Mouse (Mus musculus): Measurements from ENCODE around the gene Ppp1r1b. TPM values are rescaled to one million over a fixed set of nuclear protein-coding genes. Genes with fewer than 3 reads are reported as not detected.

Gene Ppp1r1b
- polyA plus RNA-seq, 1 experiment from 2014 or later, result 60.9 TPM

DNA sequence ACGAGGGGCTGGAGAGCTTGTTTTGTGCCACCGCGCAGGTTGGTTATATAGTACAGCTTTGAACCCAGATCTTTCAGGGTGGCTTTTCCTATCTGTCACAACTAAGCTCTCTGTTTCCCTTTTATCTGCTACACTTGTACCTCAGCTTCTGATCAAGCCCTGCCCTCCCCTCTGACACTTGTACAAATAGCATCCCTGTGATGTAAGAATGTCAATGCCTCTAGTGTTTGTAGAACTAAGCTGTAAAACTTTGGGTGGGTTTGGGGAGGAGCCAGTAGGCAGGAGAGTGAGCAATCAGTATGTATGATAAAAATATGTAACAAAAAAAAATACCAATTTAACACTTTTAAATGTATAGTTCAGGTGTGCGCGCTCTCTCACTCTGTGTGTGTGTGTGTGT lies 16.2 kb downstream of the Ppp1r1b start:
- Histone ChIP-seq H3K4me1 (replicated peaks) (peaks cover 66% of the 10 kb centered on the region), H3K27me3 (no peaks in the 10 kb centered on the region), H3K27ac (no peak overlapping the region), H3K9ac (no peak overlapping the region), H3K4me3 (no peak overlapping the region), H3K9me3 (replicated peaks) (no peaks in the 10 kb centered on the region), H3K36me3 (no peaks in the 10 kb centered on the region), H3K4me2 (no peak overlapping the region)
- WGBS, result 84% methylated on average over 5 of the region's 5 CpGs
- no peak for ATAC-seq (replicated peaks; ENCODE audit: insufficient number of reproducible peaks, insufficient read depth, low FRiP score, low read depth)

DNA sequence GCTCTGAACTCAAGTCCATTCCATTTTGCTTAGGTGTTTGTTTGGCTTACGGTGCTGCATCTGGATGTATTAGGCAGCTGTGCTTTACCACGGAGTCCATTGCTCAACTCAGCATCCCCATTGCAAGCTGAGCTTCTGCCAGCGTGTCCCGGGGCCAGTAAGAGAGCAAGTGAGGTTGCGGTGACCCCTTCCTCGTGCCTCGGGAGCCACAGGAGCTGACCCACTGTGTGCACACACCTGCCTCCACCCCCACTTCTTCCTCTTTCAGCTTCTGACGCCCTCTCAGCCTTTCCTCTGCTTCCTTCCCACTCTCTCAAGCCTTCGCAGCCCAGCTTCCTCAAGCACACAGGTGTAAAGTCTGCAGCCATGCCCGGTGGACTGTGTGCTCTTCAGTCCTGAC lies 18.1 kb downstream of the Ppp1r1b start:
- Histone ChIP-seq H3K4me3 (no peak overlapping the region), H3K27ac (peak overlapping the region; percentile 88), H3K4me2 (no peak overlapping the region), H3K9ac (no peak overlapping the region), H3K36me3 (no peaks in the 10 kb centered on the region), H3K27me3 (no peaks in the 10 kb centered on the region), H3K4me1 (replicated peaks) (peaks cover 58% of the 10 kb centered on the region), H3K9me3 (replicated peaks) (no peaks in the 10 kb centered on the region)
- WGBS, result 68% methylated on average over 10 of the region's 10 CpGs
- no peak for ATAC-seq (replicated peaks; ENCODE audit: insufficient number of reproducible peaks, insufficient read depth, low FRiP score, low read depth)

- Histone ChIP-seq H3K9ac (no peak overlapping the region), H3K4me2 (peak overlapping the region; percentile 33)
Measured at GRCm38 (mm10) chr11:98367171-98367862, 19.1 kb downstream of the Ppp1r1b start.

GRCm38 (mm10) chr11:98367863-98368186 lies 19.6 kb downstream of the Ppp1r1b start:
- no peak; the same call in 1 of the 2 replicates for ATAC-seq (replicated peaks; ENCODE audit: insufficient number of reproducible peaks, insufficient read depth, low FRiP score, low read depth)
- 51% methylated on average over 7 of the region's 7 CpGs for WGBS
- peak overlapping the region; percentile 88 for H3K27ac ChIP-seq

More at GRCm38 (mm10) chr11:98367171-98367862, 19.1 kb downstream of the Ppp1r1b start:
- Histone ChIP-seq H3K4me1 (replicated peaks) (peaks cover 59% of the 10 kb centered on the region), H3K36me3 (no peaks in the 10 kb centered on the region), H3K27ac (peak overlapping the region; percentile 88), H3K27me3 (no peaks in the 10 kb centered on the region), H3K4me3 (no peak overlapping the region), H3K9me3 (replicated peaks) (no peaks in the 10 kb centered on the region)
- ATAC-seq (replicated peaks; ENCODE audit: insufficient number of reproducible peaks, insufficient read depth, low FRiP score, low read depth), result peak; percentile 9; the same call in 1 of the 2 replicates
- 44% methylated on average over 10 of the region's 10 CpGs for WGBS

GRCm38 (mm10) chr11:98369337-98369736 lies 21.1 kb downstream of the Ppp1r1b start:
- Histone ChIP-seq H3K36me3 (no peaks in the 10 kb centered on the region), H3K4me3 (no peak overlapping the region), H3K9me3 (replicated peaks) (no peaks in the 10 kb centered on the region), H3K4me1 (replicated peaks) (peaks cover 74% of the 10 kb centered on the region), H3K27me3 (no peaks in the 10 kb centered on the region), H3K27ac (no peak overlapping the region), H3K9ac (no peak overlapping the region), H3K4me2 (no peak overlapping the region)
- no peak for ATAC-seq (replicated peaks; ENCODE audit: insufficient number of reproducible peaks, insufficient read depth, low FRiP score, low read depth)
- 59% methylated on average over 6 of the region's 6 CpGs for WGBS

More at GRCm38 (mm10) chr11:98367863-98368186, 19.6 kb downstream of the Ppp1r1b start:
- no peaks in the 10 kb centered on the region for H3K9me3 ChIP-seq (replicated peaks)
- no peak overlapping the region for H3K9ac ChIP-seq
- peak overlapping the region; percentile 33; the same call in 1 of the 2 replicates for H3K4me2 ChIP-seq
- H3K4me1 ChIP-seq (replicated peaks), result peaks cover 64% of the 10 kb centered on the region
- no peak overlapping the region for H3K4me3 ChIP-seq
- H3K27me3 ChIP-seq, result no peaks in the 10 kb centered on the region
- no peaks in the 10 kb centered on the region for H3K36me3 ChIP-seq

DNA sequence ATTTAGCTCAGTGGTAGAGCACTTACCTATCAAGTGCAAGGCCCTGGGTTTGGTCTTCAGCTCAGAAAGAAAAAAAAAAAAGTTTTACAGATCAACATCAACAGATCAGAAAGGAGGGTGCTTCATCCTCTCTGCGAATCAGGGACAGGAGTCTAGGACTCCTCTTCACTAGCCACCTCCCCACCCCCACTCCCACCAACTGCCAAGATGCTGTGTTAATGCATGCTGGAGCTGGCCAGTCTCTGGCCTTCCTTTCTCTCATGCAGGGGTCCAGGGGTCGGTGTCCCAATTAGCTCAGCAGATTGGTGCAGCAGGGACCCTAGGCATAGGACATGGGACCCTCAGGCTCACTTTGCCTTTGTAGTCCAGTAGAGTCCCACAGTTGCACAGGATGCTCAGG lies 22.4 kb downstream of the Ppp1r1b start:
- Histone ChIP-seq H3K27me3 (no peaks in the 10 kb centered on the region), H3K4me3 (no peak overlapping the region), H3K4me1 (replicated peaks) (peaks cover 85% of the 10 kb centered on the region), H3K9me3 (replicated peaks) (no peaks in the 10 kb centered on the region), H3K27ac (no peak overlapping the region), H3K9ac (no peak overlapping the region), H3K36me3 (peaks cover 9% of the 10 kb centered on the region; the same call in 1 of the 2 replicates), H3K4me2 (no peak overlapping the region)
- 91% methylated on average over 2 of the region's 2 CpGs for WGBS
- ATAC-seq (replicated peaks; ENCODE audit: insufficient number of reproducible peaks, insufficient read depth, low FRiP score, low read depth), result no peak

- Histone ChIP-seq H3K27me3 (no peaks in the 10 kb centered on the region), H3K9ac (peak overlapping the region; percentile 28; the same call in 1 of the 2 replicates), H3K27ac (no peak overlapping the region), H3K4me2 (no peak overlapping the region), H3K4me1 (replicated peaks) (peaks cover 84% of the 10 kb centered on the region), H3K36me3 (peaks cover 11% of the 10 kb centered on the region; the same call in 1 of the 2 replicates), H3K9me3 (replicated peaks) (no peaks in the 10 kb centered on the region), H3K4me3 (no peak overlapping the region)
- no peak for ATAC-seq (replicated peaks; ENCODE audit: insufficient number of reproducible peaks, insufficient read depth, low FRiP score, low read depth)
- WGBS, result 42% methylated on average over 10 of the region's 10 CpGs
Measured at GRCm38 (mm10) chr11:98371556-98372240, 23.5 kb downstream of the Ppp1r1b start.

GRCm38 (mm10) chr11:98372406-98372805 lies 24.2 kb downstream of the Ppp1r1b start:
- no peaks in the 10 kb centered on the region for H3K27me3 ChIP-seq
- H3K9ac ChIP-seq, result 0 out of 2 replicates have a peak overlapping the region, but pooled peaks have one; percentile 28
- H3K4me2 ChIP-seq, result no peak overlapping the region
- peaks cover 84% of the 10 kb centered on the region for H3K4me1 ChIP-seq (replicated peaks)
- 8% methylated on average over 2 of the region's 2 CpGs for WGBS
- no peak overlapping the region for H3K4me3 ChIP-seq
- peaks cover 18% of the 10 kb centered on the region for H3K36me3 ChIP-seq
- no peak for ATAC-seq (replicated peaks; ENCODE audit: insufficient number of reproducible peaks, insufficient read depth, low FRiP score, low read depth)
- no peaks in the 10 kb centered on the region for H3K9me3 ChIP-seq (replicated peaks)
- H3K27ac ChIP-seq, result no peak overlapping the region

DNA sequence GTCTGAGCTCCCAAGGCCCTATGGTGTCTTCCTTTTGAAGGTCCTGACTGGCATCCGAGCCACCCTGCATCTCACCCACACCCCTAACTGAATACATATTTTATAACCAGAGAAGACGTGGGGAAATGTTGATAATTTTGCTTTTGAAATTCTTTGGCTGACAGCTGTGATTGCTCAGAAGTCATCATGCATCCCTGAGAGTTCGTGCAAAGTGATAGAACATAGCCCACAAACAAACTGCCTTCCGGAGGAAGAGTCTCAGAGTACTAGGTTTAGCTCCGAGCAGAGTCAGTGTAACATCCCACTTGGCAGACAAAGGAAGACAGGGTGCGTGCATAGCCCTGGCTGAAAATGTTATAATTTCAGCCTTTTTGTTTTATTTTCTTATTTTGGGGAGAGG lies 25.0 kb downstream of the Ppp1r1b start:
- Histone ChIP-seq H3K36me3 (peaks cover 23% of the 10 kb centered on the region), H3K27ac (no peak overlapping the region), H3K4me1 (replicated peaks) (peaks cover 86% of the 10 kb centered on the region), H3K27me3 (no peaks in the 10 kb centered on the region), H3K9ac (no peak overlapping the region), H3K4me2 (no peak overlapping the region), H3K4me3 (no peak overlapping the region), H3K9me3 (replicated peaks) (no peaks in the 10 kb centered on the region)
- ATAC-seq (replicated peaks; ENCODE audit: insufficient number of reproducible peaks, insufficient read depth, low FRiP score, low read depth), result no peak
- WGBS, result 71% methylated on average over 6 of the region's 6 CpGs

GRCm38 (mm10) chr11:98374266-98374665 lies 26.1 kb downstream of the Ppp1r1b start:
- peak overlapping the region; percentile 86 for H3K27ac ChIP-seq
- WGBS, result 38% methylated on average over 8 of the region's 8 CpGs
- peak; percentile 72 for ATAC-seq (replicated peaks; ENCODE audit: insufficient number of reproducible peaks, insufficient read depth, low FRiP score, low read depth)
- H3K27me3 ChIP-seq, result no peaks in the 10 kb centered on the region
- H3K4me2 ChIP-seq, result no peak overlapping the region
- peaks cover 87% of the 10 kb centered on the region for H3K4me1 ChIP-seq (replicated peaks)
- H3K4me3 ChIP-seq, result no peak overlapping the region
- no peaks in the 10 kb centered on the region for H3K9me3 ChIP-seq (replicated peaks)
- H3K9ac ChIP-seq, result 0 out of 2 replicates have a peak overlapping the region, but pooled peaks have one; percentile 20
- H3K36me3 ChIP-seq, result peaks cover 33% of the 10 kb centered on the region

DNA sequence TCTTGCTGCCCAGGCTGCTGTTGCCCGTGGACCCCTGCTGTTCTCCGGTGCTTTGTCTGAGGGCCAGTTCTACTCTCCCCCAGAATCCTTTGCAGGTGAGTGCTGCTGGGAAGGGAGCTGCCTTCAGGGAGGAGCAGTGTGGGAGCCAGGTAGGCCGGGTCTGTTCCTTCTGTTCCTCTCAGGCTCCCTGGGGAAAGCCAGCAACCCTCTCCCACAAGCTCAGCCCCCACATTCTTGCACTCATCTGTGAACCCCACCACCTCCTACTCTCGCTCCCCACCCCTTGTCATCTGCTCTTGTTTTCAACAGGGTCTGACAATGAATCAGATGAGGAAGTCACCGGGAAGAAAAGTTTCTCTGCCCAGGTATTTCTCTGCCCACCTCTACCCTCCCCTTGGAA lies 28.6 kb downstream of the Ppp1r1b start:
- WGBS, result 72% methylated on average over 5 of the region's 5 CpGs
- no peak for ATAC-seq (replicated peaks; ENCODE audit: insufficient number of reproducible peaks, insufficient read depth, low FRiP score, low read depth)
- Histone ChIP-seq H3K4me3 (no peak overlapping the region), H3K27ac (0 out of 2 replicates have a peak overlapping the region, but pooled peaks have one; percentile 79), H3K27me3 (no peaks in the 10 kb centered on the region), H3K36me3 (peaks cover 36% of the 10 kb centered on the region), H3K9me3 (replicated peaks) (no peaks in the 10 kb centered on the region), H3K9ac (peak overlapping the region; percentile 20; the same call in 1 of the 2 replicates), H3K4me2 (no peak overlapping the region), H3K4me1 (replicated peaks) (peaks cover 89% of the 10 kb centered on the region)
